Mouse (Mus musculus) erythroblast, adult 5-6 weeks (primary cell): Measurements from ENCODE around the gene Krtap3-2. TPM values are rescaled to one million over a fixed set of nuclear protein-coding genes. Genes with fewer than 3 reads are reported as not detected.

Experiments used
- ATAC-seq: replicated peaks from 2 replicates; pipeline ENCODE4 v1.8.0; 2016; ENCODE audit warnings: moderate number of reproducible peaks, mild to moderate bottlenecking, moderate TSS enrichment, inconsistent platforms; ENCODE audit not compliant: poor library complexity, low FRiP score, severe bottlenecking
- total RNA-seq, 2 experiments: library from RNA; stranded (forward) in 1 of 2; stranded (reverse) in 1 of 2; fragments of 150-400 nt in 1 of 2; fragments of 200-764, 138-1000 nt in 1 of 2; gene quantifications; 2 replicates each; pipeline versions ENCODE4 v1.2.3 to v1.2.4; 2015 to 2017; ENCODE audit warnings: low replicate concordance in 2 of 2

The Krtap3-2 gene
- total RNA-seq, 2 experiments from 2014 or later, result not detected

- ATAC-seq, result no peak
Measured at GRCm38 (mm10) chr11:99514098-99514497, 42.6 kb downstream of the Krtap3-2 start.

Other genes starting within 250 kb of the Krtap3-2 start
Only the 30 nearest of the 35 such genes appear.
- gene Krt26, start 218.9 kb downstream of the Krtap3-2 start, total RNA-seq (2015; ENCODE audit: low replicate concordance), result not detected in 2 replicates
- not detected in 2 replicates for gene Krt26, start 218.9 kb downstream of the Krtap3-2 start, total RNA-seq (2017; ENCODE audit: low replicate concordance)
- gene Krt27, start 205.7 kb downstream of the Krtap3-2 start, total RNA-seq (2015; ENCODE audit: low replicate concordance), result not detected in 2 replicates
- gene Krt27, start 205.7 kb downstream of the Krtap3-2 start, total RNA-seq (2017; ENCODE audit: low replicate concordance), result not detected in 2 replicates
- gene Krt28, start 181.9 kb downstream of the Krtap3-2 start, total RNA-seq (2015; ENCODE audit: low replicate concordance), result not detected in 2 replicates
- not detected in 2 replicates for gene Krt28, start 181.9 kb downstream of the Krtap3-2 start, total RNA-seq (2017; ENCODE audit: low replicate concordance)
- gene Krt10, start 167.5 kb downstream of the Krtap3-2 start, total RNA-seq (2015; ENCODE audit: low replicate concordance), result not detected in 2 replicates
- not detected in 2 replicates for gene Krt10, start 167.5 kb downstream of the Krtap3-2 start, total RNA-seq (2017; ENCODE audit: low replicate concordance)
- not detected in 2 replicates for gene Krt12, start 134.6 kb downstream of the Krtap3-2 start, total RNA-seq (2015; ENCODE audit: low replicate concordance)
- gene Krt12, start 134.6 kb downstream of the Krtap3-2 start, total RNA-seq (2017; ENCODE audit: low replicate concordance), result not detected in 2 replicates
- not detected in 2 replicates for gene Krt20, start 118.7 kb downstream of the Krtap3-2 start, total RNA-seq (2015; ENCODE audit: low replicate concordance)
- gene Krt20, start 118.7 kb downstream of the Krtap3-2 start, total RNA-seq (2017; ENCODE audit: low replicate concordance), result not detected in 2 replicates
- not detected in 2 replicates for gene Krt23, start 63.7 kb downstream of the Krtap3-2 start, total RNA-seq (2015; ENCODE audit: low replicate concordance)
- not detected in 2 replicates for gene Krt23, start 63.7 kb downstream of the Krtap3-2 start, total RNA-seq (2017; ENCODE audit: low replicate concordance)
- not detected in 2 replicates for gene Krt39, start 35.5 kb downstream of the Krtap3-2 start, total RNA-seq (2015; ENCODE audit: low replicate concordance)
- gene Krt39, start 35.5 kb downstream of the Krtap3-2 start, total RNA-seq (2017; ENCODE audit: low replicate concordance), result 0.70 TPM in 1 of 2 replicates, not detected in the other
- not detected in 2 replicates for gene Krt40, start 13.7 kb downstream of the Krtap3-2 start, total RNA-seq (2015; ENCODE audit: low replicate concordance)
- not detected in 2 replicates for gene Krt40, start 13.7 kb downstream of the Krtap3-2 start, total RNA-seq (2017; ENCODE audit: low replicate concordance)
- gene Krtap3-3, start 6.0 kb downstream of the Krtap3-2 start, total RNA-seq (2015; ENCODE audit: low replicate concordance), result not detected in 2 replicates
- gene Krtap3-3, start 6.0 kb downstream of the Krtap3-2 start, total RNA-seq (2017; ENCODE audit: low replicate concordance), result not detected in 2 replicates
- gene Gm11939, start 2.6 kb upstream of the Krtap3-2 start, total RNA-seq (2015; ENCODE audit: low replicate concordance), result not detected in 2 replicates
- gene Gm11939, start 2.6 kb upstream of the Krtap3-2 start, total RNA-seq (2017; ENCODE audit: low replicate concordance), result not detected in 2 replicates
- not detected in 2 replicates for gene Krtap3-1, start 9.8 kb upstream of the Krtap3-2 start, total RNA-seq (2015; ENCODE audit: low replicate concordance)
- gene Krtap3-1, start 9.8 kb upstream of the Krtap3-2 start, total RNA-seq (2017; ENCODE audit: low replicate concordance), result not detected in 2 replicates
- gene Krtap1-5, start 24.2 kb upstream of the Krtap3-2 start, total RNA-seq (2015; ENCODE audit: low replicate concordance), result not detected in 2 replicates
- gene Krtap1-5, start 24.2 kb upstream of the Krtap3-2 start, total RNA-seq (2017; ENCODE audit: low replicate concordance), result not detected in 2 replicates
- not detected in 2 replicates for gene Krtap1-4, start 26.8 kb upstream of the Krtap3-2 start, total RNA-seq (2015; ENCODE audit: low replicate concordance)
- not detected in 2 replicates for gene Krtap1-4, start 26.8 kb upstream of the Krtap3-2 start, total RNA-seq (2017; ENCODE audit: low replicate concordance)
- gene Krtap1-3, start 34.5 kb upstream of the Krtap3-2 start, total RNA-seq (2015; ENCODE audit: low replicate concordance), result not detected in 2 replicates
- gene Krtap1-3, start 34.5 kb upstream of the Krtap3-2 start, total RNA-seq (2017; ENCODE audit: low replicate concordance), result not detected in 2 replicates
- gene Krtap9-3, start 41.3 kb upstream of the Krtap3-2 start, total RNA-seq (2015; ENCODE audit: low replicate concordance), result not detected in 2 replicates
- gene Krtap9-3, start 41.3 kb upstream of the Krtap3-2 start, total RNA-seq (2017; ENCODE audit: low replicate concordance), result not detected in 2 replicates
- not detected in 2 replicates for gene Gm11938, start 46.5 kb upstream of the Krtap3-2 start, total RNA-seq (2015; ENCODE audit: low replicate concordance)
- not detected in 2 replicates for gene Gm11938, start 46.5 kb upstream of the Krtap3-2 start, total RNA-seq (2017; ENCODE audit: low replicate concordance)
- gene Gm11937, start 53.3 kb upstream of the Krtap3-2 start, total RNA-seq (2015; ENCODE audit: low replicate concordance), result not detected in 2 replicates
- gene Gm11937, start 53.3 kb upstream of the Krtap3-2 start, total RNA-seq (2017; ENCODE audit: low replicate concordance), result not detected in 2 replicates
- gene Krtap2-4, start 58.0 kb upstream of the Krtap3-2 start, total RNA-seq (2015; ENCODE audit: low replicate concordance), result not detected in 2 replicates
- not detected in 2 replicates for gene Krtap2-4, start 58.0 kb upstream of the Krtap3-2 start, total RNA-seq (2017; ENCODE audit: low replicate concordance)
- gene Gm11562, start 63.6 kb upstream of the Krtap3-2 start, total RNA-seq (2015; ENCODE audit: low replicate concordance), result not detected in 2 replicates
- not detected in 2 replicates for gene Gm11562, start 63.6 kb upstream of the Krtap3-2 start, total RNA-seq (2017; ENCODE audit: low replicate concordance)
- not detected in 2 replicates for gene Krtap4-1, start 71.4 kb upstream of the Krtap3-2 start, total RNA-seq (2015; ENCODE audit: low replicate concordance)
- gene Krtap4-1, start 71.4 kb upstream of the Krtap3-2 start, total RNA-seq (2017; ENCODE audit: low replicate concordance), result not detected in 2 replicates
- not detected in 2 replicates for gene Krtap4-2, start 78.2 kb upstream of the Krtap3-2 start, total RNA-seq (2015; ENCODE audit: low replicate concordance)
- gene Krtap4-2, start 78.2 kb upstream of the Krtap3-2 start, total RNA-seq (2017; ENCODE audit: low replicate concordance), result not detected in 2 replicates
- not detected in 2 replicates for gene Krtap4-7, start 87.2 kb upstream of the Krtap3-2 start, total RNA-seq (2015; ENCODE audit: low replicate concordance)
- not detected in 2 replicates for gene Krtap4-7, start 87.2 kb upstream of the Krtap3-2 start, total RNA-seq (2017; ENCODE audit: low replicate concordance)
- not detected in 2 replicates for gene Gm11555, start 93.4 kb upstream of the Krtap3-2 start, total RNA-seq (2015; ENCODE audit: low replicate concordance)
- not detected in 2 replicates for gene Gm11555, start 93.4 kb upstream of the Krtap3-2 start, total RNA-seq (2017; ENCODE audit: low replicate concordance)
- gene Gm11563, start 102.1 kb upstream of the Krtap3-2 start, total RNA-seq (2015; ENCODE audit: low replicate concordance), result not detected in 2 replicates
- not detected in 2 replicates for gene Gm11563, start 102.1 kb upstream of the Krtap3-2 start, total RNA-seq (2017; ENCODE audit: low replicate concordance)
- gene Krtap4-6, start 109.1 kb upstream of the Krtap3-2 start, total RNA-seq (2015; ENCODE audit: low replicate concordance), result not detected in 2 replicates
- gene Krtap4-6, start 109.1 kb upstream of the Krtap3-2 start, total RNA-seq (2017; ENCODE audit: low replicate concordance), result not detected in 2 replicates
- not detected in 2 replicates for gene Gm14190, start 133.9 kb upstream of the Krtap3-2 start, total RNA-seq (2015; ENCODE audit: low replicate concordance)
- not detected in 2 replicates for gene Gm14190, start 133.9 kb upstream of the Krtap3-2 start, total RNA-seq (2017; ENCODE audit: low replicate concordance)
- gene Gm14180, start 177.4 kb upstream of the Krtap3-2 start, total RNA-seq (2015; ENCODE audit: low replicate concordance), result not detected in 2 replicates
- not detected in 2 replicates for gene Gm14180, start 177.4 kb upstream of the Krtap3-2 start, total RNA-seq (2017; ENCODE audit: low replicate concordance)
- not detected in 2 replicates for gene Gm11595, start 216.1 kb upstream of the Krtap3-2 start, total RNA-seq (2015; ENCODE audit: low replicate concordance)
- not detected in 2 replicates for gene Gm11595, start 216.1 kb upstream of the Krtap3-2 start, total RNA-seq (2017; ENCODE audit: low replicate concordance)
- gene Krtap4-8, start 223.9 kb upstream of the Krtap3-2 start, total RNA-seq (2015; ENCODE audit: low replicate concordance), result not detected in 2 replicates
- not detected in 2 replicates for gene Krtap4-8, start 223.9 kb upstream of the Krtap3-2 start, total RNA-seq (2017; ENCODE audit: low replicate concordance)